Mouse (Mus musculus): ENCODE results near the gene Peli2.

GRCm38 (mm10) chr14:48124816-48125215, 4.2 kb downstream of the Peli2 start:
- TF ChIP-seq CTCF (IDR thresholded peaks at IDR 0.05) (no peak), POLR2A (IDR thresholded peaks at IDR 0.05; ENCODE audit: insufficient read depth, low read depth, low read length) (no peak), EP300 (IDR thresholded peaks at IDR 0.05; ENCODE audit: insufficient read depth, low read depth, low read length) (no peak)

Data from heart, adult 2 months (tissue).